Mouse (Mus musculus): Measurements from ENCODE around the gene Timm13. TPM values are rescaled to one million over a fixed set of nuclear protein-coding genes. Genes with fewer than 3 reads are reported as not detected.
A peak's percentile ranks its signal among the peaks of the same experiment; 100 is the strongest.

Timm13 gene
- polyA plus RNA-seq, 1 experiment, result 208 TPM

GRCm38 (mm10) chr10:80881301-80881700 is 19.5 kb downstream of the Timm13 start:
- TF ChIP-seq CTCF (IDR thresholded peaks at IDR 0.05; ENCODE audit: borderline replicate concordance, insufficient read depth, low read depth, low read length), result peak; percentile 77
- no peak for TF ChIP-seq POLR2A (IDR thresholded peaks at IDR 0.05; ENCODE audit: borderline replicate concordance, insufficient read depth, low read length)
- no peak overlapping the region for H3K27ac ChIP-seq (ENCODE audit: insufficient read depth, low read length)
- DNase-seq, result peak; percentile 67 to 74
- H3K4me3 ChIP-seq (replicated peaks; ENCODE audit: insufficient read depth, low read depth, low read length), result no peak overlapping the region
- WGBS, result 24% methylated on average over 10 of the region's 10 CpGs
- H3K27me3 ChIP-seq (ENCODE audit: control insufficient read depth, insufficient read depth, low read length), result no peaks in the 10 kb centered on the region
- H3K4me1 ChIP-seq (ENCODE audit: control insufficient read depth, insufficient read depth, low read length), result no peaks in the 10 kb centered on the region

DNA sequence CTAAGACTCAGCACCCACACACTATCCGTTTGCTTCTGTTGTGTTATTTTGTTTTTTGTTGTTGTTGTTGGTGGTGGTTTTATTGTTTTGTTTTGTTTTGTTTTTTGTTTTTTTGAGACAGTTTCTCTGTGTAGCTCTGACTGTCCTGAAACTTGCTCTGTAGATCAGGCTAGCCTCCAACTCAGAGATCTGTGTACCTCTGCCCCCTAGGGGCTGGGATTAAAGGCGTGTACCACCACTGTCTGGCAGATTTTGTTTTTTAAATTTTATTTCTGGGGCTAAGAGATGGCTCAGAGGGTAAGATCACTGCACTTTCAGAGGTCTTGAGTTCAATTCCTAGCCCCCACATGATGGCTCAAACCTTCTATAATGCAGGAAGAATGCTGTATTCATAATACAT is 19.9 kb downstream of the Timm13 start:
- TF ChIP-seq CTCF (IDR thresholded peaks at IDR 0.05; ENCODE audit: borderline replicate concordance, insufficient read depth, low read depth, low read length) (no peak), POLR2A (IDR thresholded peaks at IDR 0.05; ENCODE audit: borderline replicate concordance, insufficient read depth, low read length) (no peak)
- Histone ChIP-seq H3K4me3 (replicated peaks; ENCODE audit: insufficient read depth, low read depth, low read length) (no peak overlapping the region), H3K27me3 (ENCODE audit: control insufficient read depth, insufficient read depth, low read length) (no peaks in the 10 kb centered on the region), H3K27ac (ENCODE audit: insufficient read depth, low read length) (no peak overlapping the region), H3K4me1 (ENCODE audit: control insufficient read depth, insufficient read depth, low read length) (no peaks in the 10 kb centered on the region)
- DNase-seq, result no peak
- 60% methylated on average over 2 of the region's 2 CpGs for WGBS

GRCm38 (mm10) chr10:80880131-80880641 is 20.6 kb downstream of the Timm13 start:
- no peak overlapping the region for H3K4me3 ChIP-seq (replicated peaks; ENCODE audit: insufficient read depth, low read depth, low read length)
- H3K4me1 ChIP-seq (ENCODE audit: control insufficient read depth, insufficient read depth, low read length), result no peaks in the 10 kb centered on the region
- DNase-seq, result peak; percentile 59 to 73
- WGBS, result 13% methylated on average over 5 of the region's 5 CpGs
- no peak for TF ChIP-seq POLR2A (IDR thresholded peaks at IDR 0.05; ENCODE audit: borderline replicate concordance, insufficient read depth, low read length)
- TF ChIP-seq CTCF (IDR thresholded peaks at IDR 0.05; ENCODE audit: borderline replicate concordance, insufficient read depth, low read depth, low read length), result peak; percentile 94
- H3K27ac ChIP-seq (ENCODE audit: insufficient read depth, low read length), result no peak overlapping the region
- H3K27me3 ChIP-seq (ENCODE audit: control insufficient read depth, insufficient read depth, low read length), result no peaks in the 10 kb centered on the region

DNA sequence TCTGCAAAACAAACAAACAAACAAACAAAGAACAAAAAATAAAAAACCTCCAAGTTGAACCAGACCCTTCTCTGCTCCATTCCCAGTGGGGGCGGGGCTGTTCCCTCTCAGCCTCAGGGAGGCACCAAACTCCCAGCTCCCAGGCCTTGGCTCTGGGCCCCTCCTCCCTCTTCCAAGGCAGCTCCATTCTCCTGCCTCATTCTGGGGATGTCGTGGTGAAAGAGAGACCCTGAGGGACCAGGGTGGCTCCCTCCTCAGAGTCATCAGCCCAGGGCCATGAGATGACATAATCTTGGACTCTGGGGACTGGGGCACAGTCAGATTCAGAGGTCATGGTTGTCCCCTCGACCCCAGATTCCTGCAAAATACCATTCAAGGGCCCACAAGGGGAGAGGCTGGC is 24.2 kb downstream of the Timm13 start:
- no peaks in the 10 kb centered on the region for H3K4me1 ChIP-seq (ENCODE audit: control insufficient read depth, insufficient read depth, low read length)
- TF ChIP-seq CTCF (IDR thresholded peaks at IDR 0.05; ENCODE audit: borderline replicate concordance, insufficient read depth, low read depth, low read length), result no peak
- TF ChIP-seq POLR2A (IDR thresholded peaks at IDR 0.05; ENCODE audit: borderline replicate concordance, insufficient read depth, low read length), result no peak
- WGBS, result 23% methylated on average over 3 of the region's 3 CpGs
- DNase-seq, result no peak
- no peak overlapping the region for H3K27ac ChIP-seq (ENCODE audit: insufficient read depth, low read length)
- H3K27me3 ChIP-seq (ENCODE audit: control insufficient read depth, insufficient read depth, low read length), result no peaks in the 10 kb centered on the region
- no peak overlapping the region for H3K4me3 ChIP-seq (replicated peaks; ENCODE audit: insufficient read depth, low read depth, low read length)

GRCm38 (mm10) chr10:80876028-80876427 is 24.7 kb downstream of the Timm13 start:
- Histone ChIP-seq H3K4me3 (replicated peaks; ENCODE audit: insufficient read depth, low read depth, low read length) (no peak overlapping the region), H3K4me1 (ENCODE audit: control insufficient read depth, insufficient read depth, low read length) (no peaks in the 10 kb centered on the region), H3K27me3 (ENCODE audit: control insufficient read depth, insufficient read depth, low read length) (no peaks in the 10 kb centered on the region), H3K27ac (ENCODE audit: insufficient read depth, low read length) (no peak overlapping the region)
- TF ChIP-seq CTCF (IDR thresholded peaks at IDR 0.05; ENCODE audit: borderline replicate concordance, insufficient read depth, low read depth, low read length) (peak; percentile 88), POLR2A (IDR thresholded peaks at IDR 0.05; ENCODE audit: borderline replicate concordance, insufficient read depth, low read length) (no peak)
- peak; percentile 69 to 79 for DNase-seq
- WGBS, result 20% methylated on average over 5 of the region's 5 CpGs

DNA sequence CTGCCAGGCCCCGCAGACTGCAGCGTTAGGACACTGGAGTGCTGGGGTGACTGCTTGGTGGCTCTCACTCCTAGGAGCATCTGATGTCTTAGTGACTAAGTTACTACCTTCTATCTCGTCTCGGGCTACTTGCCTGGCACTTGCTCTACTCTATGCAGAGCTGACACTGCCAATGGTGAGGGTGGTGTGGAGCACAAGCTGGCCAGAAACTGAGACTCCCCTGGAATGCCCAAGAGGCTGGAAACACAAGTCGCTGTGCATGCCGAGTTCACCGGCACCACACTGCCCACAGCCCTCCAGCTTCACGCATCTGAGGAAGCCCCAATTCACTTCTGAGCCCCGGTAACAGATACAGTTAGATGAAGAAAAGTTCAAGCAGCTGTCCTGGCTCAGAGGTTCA is 26.7 kb downstream of the Timm13 start:
- H3K27me3 ChIP-seq (ENCODE audit: control insufficient read depth, insufficient read depth, low read length), result no peaks in the 10 kb centered on the region
- 80% methylated on average over 9 of the region's 9 CpGs for WGBS

DNA sequence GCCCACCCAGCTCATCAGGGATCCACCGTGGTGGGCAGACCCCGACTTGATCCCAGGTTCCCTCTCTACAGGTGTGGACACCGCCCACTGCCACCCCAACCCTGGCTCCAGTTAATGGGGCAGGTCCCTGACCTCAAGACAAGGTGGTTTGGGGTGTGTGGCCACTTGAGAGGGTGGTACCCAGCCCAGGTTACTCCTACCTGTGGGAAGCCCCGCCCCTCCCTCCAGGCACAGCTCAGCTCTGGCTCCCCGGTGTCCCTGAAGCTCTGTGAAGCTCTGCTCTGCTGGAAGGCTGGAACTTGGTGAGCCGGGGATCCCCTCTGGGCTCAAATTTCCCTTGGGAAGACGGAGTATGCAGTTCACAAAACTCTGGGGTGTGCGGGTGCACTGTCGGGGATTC is 29.2 kb downstream of the Timm13 start, which contains the start of gene Tmprss9:
Tmprss9 (plus strand) TSS at position 268 of the 400 bp plus-strand sequence.
- H3K4me1 ChIP-seq (ENCODE audit: control insufficient read depth, insufficient read depth, low read length), result no peaks in the 10 kb centered on the region
- no peaks in the 10 kb centered on the region for H3K27me3 ChIP-seq (ENCODE audit: control insufficient read depth, insufficient read depth, low read length)
- H3K27ac ChIP-seq (ENCODE audit: insufficient read depth, low read length), result no peak within 1 kb of the TSS
- no peak for TF ChIP-seq CTCF (IDR thresholded peaks at IDR 0.05; ENCODE audit: borderline replicate concordance, insufficient read depth, low read depth, low read length)
- TF ChIP-seq POLR2A (IDR thresholded peaks at IDR 0.05; ENCODE audit: borderline replicate concordance, insufficient read depth, low read length), result no peak
- DNase-seq, result no peak
- no peak within 1 kb of the TSS for H3K4me3 ChIP-seq (replicated peaks; ENCODE audit: insufficient read depth, low read depth, low read length)
- WGBS, result 33% methylated on average over 9 of the region's 9 CpGs

More for the DNA sequence above, 26.7 kb downstream of the Timm13 start:
- Histone ChIP-seq H3K27ac (ENCODE audit: insufficient read depth, low read length) (no peak overlapping the region), H3K4me1 (ENCODE audit: control insufficient read depth, insufficient read depth, low read length) (no peaks in the 10 kb centered on the region), H3K4me3 (replicated peaks; ENCODE audit: insufficient read depth, low read depth, low read length) (no peak overlapping the region)
- DNase-seq, result no peak
- TF ChIP-seq POLR2A (IDR thresholded peaks at IDR 0.05; ENCODE audit: borderline replicate concordance, insufficient read depth, low read length) (no peak), CTCF (IDR thresholded peaks at IDR 0.05; ENCODE audit: borderline replicate concordance, insufficient read depth, low read depth, low read length) (no peak)

DNA sequence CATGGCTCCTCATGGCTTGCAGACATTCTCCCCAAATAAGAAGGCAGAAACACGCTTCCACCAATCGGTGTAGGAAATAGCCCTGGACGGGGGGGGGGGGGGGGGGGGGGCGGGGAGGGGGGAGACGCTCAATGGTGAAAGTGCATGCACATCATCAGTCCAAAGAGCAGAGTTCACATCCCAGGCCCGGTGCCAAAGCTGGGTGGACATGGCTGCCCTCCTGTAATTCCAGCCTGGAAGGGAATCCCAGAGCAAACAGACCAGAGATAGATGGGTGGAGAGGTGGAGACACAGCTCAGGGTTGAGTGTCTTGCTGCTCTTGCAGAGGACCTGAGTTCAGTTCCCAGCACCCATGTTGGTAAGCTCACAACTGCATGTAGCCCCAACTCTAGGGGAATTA is 29.8 kb downstream of the Timm13 start:
- TF ChIP-seq POLR2A (IDR thresholded peaks at IDR 0.05; ENCODE audit: borderline replicate concordance, insufficient read depth, low read length) (no peak), CTCF (IDR thresholded peaks at IDR 0.05; ENCODE audit: borderline replicate concordance, insufficient read depth, low read depth, low read length) (no peak)
- WGBS, result 68% methylated on average over 5 of the region's 6 CpGs
- H3K4me1 ChIP-seq (ENCODE audit: control insufficient read depth, insufficient read depth, low read length), result no peaks in the 10 kb centered on the region
- H3K27ac ChIP-seq (ENCODE audit: insufficient read depth, low read length), result no peak overlapping the region
- no peak overlapping the region for H3K4me3 ChIP-seq (replicated peaks; ENCODE audit: insufficient read depth, low read depth, low read length)
- H3K27me3 ChIP-seq (ENCODE audit: control insufficient read depth, insufficient read depth, low read length), result no peaks in the 10 kb centered on the region
- no peak for DNase-seq
